Mouse (Mus musculus) stomach, postnatal 0 days (tissue): ENCODE results near the gene Nectin1.

Source experiments
- CTCF ChIP-seq: IDR thresholded peaks from 2 replicates; pipeline ENCODE4 v1.5.1; 2016; ENCODE audit warnings: antibody characterized with exemption, low read depth, mild to moderate bottlenecking, moderate library complexity
- EP300 ChIP-seq: optimal IDR thresholded peaks from 2 replicates; pipeline ENCODE3; 2016; ENCODE audit warnings: antibody characterized with exemption

GRCm38 (mm10) chr9:43698080-43698712 is 45.6 kb upstream of the Nectin1 start:
- peak; percentile 59 for TF ChIP-seq CTCF
- no peak for TF ChIP-seq EP300
